Mouse (Mus musculus) heart, postnatal 0 days (tissue): ENCODE data around the gene Vmp1. TPM values are rescaled to one million over a fixed set of nuclear protein-coding genes. Genes with fewer than 3 reads are reported as not detected.
A peak's percentile ranks its signal among the peaks of the same experiment; 100 is the strongest.

Experiments
- ATAC-seq: fragments of 200-750 bp; cut with Nextera tagmentation; 2 replicates; pipeline ENCODE4 v1.8.0; 2017; ENCODE audit warnings: low read depth, moderate number of reproducible peaks, moderate library complexity; ENCODE audit not compliant: insufficient read depth
- DNase-seq: peaks from one replicate; pipeline ENCODE4 v3.0.0-alpha.2; 2016; ENCODE audit warnings: low spot score
- H3K27ac ChIP-seq: fragments of 300-500 bp; sonication (generic); 2 replicates; pipeline ENCODE4 v1.5.1; 2014; ENCODE audit warnings: low read depth, mild to moderate bottlenecking
- H3K27me3 ChIP-seq: fragments of 300-500 bp; sonication (generic); 2 replicates; pipeline ENCODE4 v1.6.1; 2014; ENCODE audit warnings: low read length, mixed read lengths; ENCODE audit not compliant: control insufficient read depth, insufficient read depth
- H3K36me3 ChIP-seq: fragments of 300-500 bp; sonication (generic); replicated peaks from 2 replicates; pipeline ENCODE4 v1.6.1; 2014; ENCODE audit warnings: low read length, mixed read lengths; ENCODE audit not compliant: control insufficient read depth, insufficient read depth
- H3K4me1 ChIP-seq: fragments of 300-500 bp; sonication (generic); 2 replicates; pipeline ENCODE4 v1.6.1; 2014; ENCODE audit warnings: antibody characterized with exemption; ENCODE audit not compliant: control insufficient read depth, insufficient read depth
- H3K4me2 ChIP-seq: fragments of 300-500 bp; sonication (generic); 2 replicates; pipeline ENCODE4 v1.6.1; 2014; ENCODE audit warnings: low read depth, mild to moderate bottlenecking, low read length, moderate library complexity
- H3K4me3 ChIP-seq: fragments of 300-500 bp; sonication (generic); 2 replicates; pipeline ENCODE4 v1.5.1; 2014; ENCODE audit warnings: low read depth, low read length
- H3K9ac ChIP-seq: fragments of 300-500 bp; sonication (generic); replicated peaks from 2 replicates; pipeline ENCODE4 v1.6.1; 2014; ENCODE audit warnings: low read depth, low read length, mixed read lengths
- H3K9me3 ChIP-seq: fragments of 300-500 bp; sonication (generic); replicated peaks from 2 replicates; pipeline ENCODE4 v1.6.1; 2016; ENCODE audit warnings: low read length; ENCODE audit not compliant: control insufficient read depth
- CTCF ChIP-seq: IDR thresholded peaks from 2 replicates; pipeline ENCODE4 v1.5.1; 2016; ENCODE audit warnings: antibody characterized with exemption, control low read depth, low read depth
- EP300 ChIP-seq: IDR thresholded peaks from 2 replicates; pipeline ENCODE4 v1.6.1; 2016; ENCODE audit warnings: antibody characterized with exemption, low read depth
- WGBS: fragments of 180-500 bp; shearing (Covaris S2); extraction: QIAGEN DNeasy Blood & Tissue Kit; methylation state at CpG from one replicate; pipeline ENCODE4 v1.1.7; 2014; 5-methylcytosine and 5-hydroxymethylcytosine counted together
- polyA plus RNA-seq: library from polyadenylated mRNA; unstranded; fragments of >200 nt; fragmentation: Nextera tagmentation; extraction: Ambion mirVana; gene quantifications from 2 replicates; pipeline ENCODE4 v1.2.1, GENCODE M21; 2015
- total RNA-seq: library from RNA; depleted of rRNA; stranded (reverse); fragments of >200 nt; gene quantifications from 2 replicates; pipeline ENCODE4 v1.2.3, GENCODE M21; 2014; ENCODE audit warnings: low replicate concordance

Vmp1 gene
- total and polyA plus RNA-seq, 2 experiments from 2014 or later, result 48.9 to 77.9 TPM

- Histone ChIP-seq H3K36me3 (peaks cover 29% of the 10 kb centered on the region), H3K4me3 (no peak overlapping the region), H3K4me1 (peaks cover 14% of the 10 kb centered on the region), H3K9me3 (no peaks in the 10 kb centered on the region), H3K9ac (no peak overlapping the region), H3K4me2 (no peak overlapping the region), H3K27me3 (no peaks in the 10 kb centered on the region), H3K27ac (no peak overlapping the region)
- ATAC-seq (no peak), DNase-seq (no peak)
- TF ChIP-seq CTCF, result 0 out of 2 replicates have a peak, but pooled peaks have one; percentile 10
- no peak for TF ChIP-seq EP300
- 95% methylated on average over 1 of the region's 1 CpGs for WGBS
Measured at GRCm38 (mm10) chr11:86547412-86547811, 136.2 kb downstream of the Vmp1 start.

- no peak for TF ChIP-seq CTCF
- no peak for TF ChIP-seq EP300
- 72% methylated on average over 8 of the region's 8 CpGs for WGBS
- Histone ChIP-seq H3K4me3 (peak overlapping the region; percentile 81), H3K27ac (peak overlapping the region; percentile 80; the same call in 1 of the 2 replicates), H3K4me2 (peak overlapping the region; percentile 70), H3K9ac (peak overlapping the region; percentile 67), H3K9me3 (no peaks in the 10 kb centered on the region), H3K27me3 (no peaks in the 10 kb centered on the region), H3K36me3 (peaks cover 22% of the 10 kb centered on the region), H3K4me1 (peaks cover 21% of the 10 kb centered on the region)
- DNase-seq (no peak), ATAC-seq (no peak)
Measured at GRCm38 (mm10) chr11:86545556-86545955, 138.1 kb downstream of the Vmp1 start.

GRCm38 (mm10) chr11:86544639-86545299, 138.9 kb downstream of the Vmp1 start, which contains the start of the genes Rps6kb1 and Tubd1:
Gene Rps6kb1, minus strand, starts transcription at chr11:86544805.
Gene Tubd1, plus strand, starts transcription at chr11:86544991.
- Histone ChIP-seq H3K4me1 (peaks cover 21% of the 10 kb centered on the region), H3K4me2 (peak within 1 kb of the TSS; percentile 76), H3K4me3 (peak within 1 kb of the TSS; percentile 81), H3K9ac (peak within 1 kb of the TSS; percentile 96), H3K36me3 (peaks cover 14% of the 10 kb centered on the region), H3K9me3 (no peaks in the 10 kb centered on the region), H3K27me3 (no peaks in the 10 kb centered on the region), H3K27ac (peak within 1 kb of the TSS; percentile 80)
- TF ChIP-seq CTCF (no peak), EP300 (no peak)
- peak; percentile 97 for ATAC-seq
- DNase-seq, result peak; percentile 100
- WGBS, result 0% methylated on average over 43 of the region's 43 CpGs

- peak overlapping the region; percentile 76 for H3K4me2 ChIP-seq
- peaks cover 21% of the 10 kb centered on the region for H3K4me1 ChIP-seq
- DNase-seq (peak; percentile 41), ATAC-seq (peak; percentile 37)
- peak overlapping the region; percentile 81 for H3K4me3 ChIP-seq
- peaks cover 8% of the 10 kb centered on the region; the same call in 1 of the 2 replicates for H3K36me3 ChIP-seq
- H3K27ac ChIP-seq, result peak overlapping the region; percentile 80
- H3K27me3 ChIP-seq, result no peaks in the 10 kb centered on the region
- WGBS, result 1% methylated on average over 40 of the region's 50 CpGs
- H3K9ac ChIP-seq, result peak overlapping the region; percentile 96
- TF ChIP-seq CTCF (no peak), EP300 (no peak)
- no peaks in the 10 kb centered on the region for H3K9me3 ChIP-seq
Measured at GRCm38 (mm10) chr11:86543960-86544638, 139.5 kb downstream of the Vmp1 start.

GRCm38 (mm10) chr11:86542851-86543250, 140.8 kb downstream of the Vmp1 start:
- H3K4me3 ChIP-seq, result peak overlapping the region; percentile 81; the same call in 1 of the 2 replicates
- ATAC-seq (no peak), DNase-seq (no peak)
- H3K4me2 ChIP-seq, result peak overlapping the region; percentile 76; the same call in 1 of the 2 replicates
- H3K9me3 ChIP-seq, result no peaks in the 10 kb centered on the region
- H3K9ac ChIP-seq, result peak overlapping the region; percentile 3; the same call in 1 of the 2 replicates
- no peaks in the 10 kb centered on the region for H3K36me3 ChIP-seq
- H3K27ac ChIP-seq, result no peak overlapping the region
- no peak for TF ChIP-seq EP300
- TF ChIP-seq CTCF, result no peak
- WGBS, result 68% methylated on average over 1 of the region's 1 CpGs
- no peaks in the 10 kb centered on the region for H3K27me3 ChIP-seq
- H3K4me1 ChIP-seq, result peaks cover 21% of the 10 kb centered on the region
